Mouse (Mus musculus): Measurements from ENCODE around the gene Sec24d. TPM values are rescaled to one million over a fixed set of nuclear protein-coding genes. Genes with fewer than 3 reads are reported as not detected.

The Sec24d gene
- total RNA-seq, 2 experiments from 2014 or later = 30.4 to 33.9 TPM

- ATAC-seq (ENCODE audit: poor library complexity, severe bottlenecking) = no peak
Observed at GRCm38 (mm10) chr3:123291670-123292069, 24.4 kb downstream of the Sec24d start.

- no peak for ATAC-seq (ENCODE audit: poor library complexity, severe bottlenecking)
Observed at GRCm38 (mm10) chr3:123296654-123297053, 29.4 kb downstream of the Sec24d start.

GRCm38 (mm10) chr3:123298283-123298682, 31.0 kb downstream of the Sec24d start:
- ATAC-seq (ENCODE audit: poor library complexity, severe bottlenecking) = no peak

GRCm38 (mm10) chr3:123301521-123301920, 34.3 kb downstream of the Sec24d start:
- ATAC-seq (ENCODE audit: poor library complexity, severe bottlenecking) = no peak

- ATAC-seq (ENCODE audit: poor library complexity, severe bottlenecking) = no peak
Observed at GRCm38 (mm10) chr3:123305611-123306010, 38.4 kb downstream of the Sec24d start.

GRCm38 (mm10) chr3:123307446-123307845, 40.2 kb downstream of the Sec24d start:
- ATAC-seq (ENCODE audit: poor library complexity, severe bottlenecking) = no peak

GRCm38 (mm10) chr3:123309141-123309540, 41.9 kb downstream of the Sec24d start:
- ATAC-seq (ENCODE audit: poor library complexity, severe bottlenecking) = no peak

- ATAC-seq (ENCODE audit: poor library complexity, severe bottlenecking) = no peak
Observed at GRCm38 (mm10) chr3:123312477-123313062, 45.3 kb downstream of the Sec24d start.

- no peak for ATAC-seq (ENCODE audit: poor library complexity, severe bottlenecking)
Observed at GRCm38 (mm10) chr3:123313477-123313876, 46.2 kb downstream of the Sec24d start.

- ATAC-seq (ENCODE audit: poor library complexity, severe bottlenecking) = no peak
Observed at GRCm38 (mm10) chr3:123313920-123314614, 46.8 kb downstream of the Sec24d start.

GRCm38 (mm10) chr3:123316066-123316465, 48.8 kb downstream of the Sec24d start:
- ATAC-seq (ENCODE audit: poor library complexity, severe bottlenecking) = no peak

GRCm38 (mm10) chr3:123317081-123317480, 49.8 kb downstream of the Sec24d start:
- no peak for ATAC-seq (ENCODE audit: poor library complexity, severe bottlenecking)

- ATAC-seq (ENCODE audit: poor library complexity, severe bottlenecking) = no peak
Observed at GRCm38 (mm10) chr3:123320341-123320740, 53.1 kb downstream of the Sec24d start.

- no peak for ATAC-seq (ENCODE audit: poor library complexity, severe bottlenecking)
Observed at GRCm38 (mm10) chr3:123321612-123322011, 54.4 kb downstream of the Sec24d start.

- peak; percentile 81 for ATAC-seq (ENCODE audit: poor library complexity, severe bottlenecking)
Observed at GRCm38 (mm10) chr3:123322147-123322546, 54.9 kb downstream of the Sec24d start.

GRCm38 (mm10) chr3:123324326-123324725, 57.1 kb downstream of the Sec24d start:
- ATAC-seq (ENCODE audit: poor library complexity, severe bottlenecking) = no peak

GRCm38 (mm10) chr3:123329251-123329650, 62.0 kb downstream of the Sec24d start:
- no peak for ATAC-seq (ENCODE audit: poor library complexity, severe bottlenecking)

- no peak for ATAC-seq (ENCODE audit: poor library complexity, severe bottlenecking)
Observed at GRCm38 (mm10) chr3:123330221-123330620, 63.0 kb downstream of the Sec24d start.

- no peak for ATAC-seq (ENCODE audit: poor library complexity, severe bottlenecking)
Observed at GRCm38 (mm10) chr3:123332330-123333054, 65.2 kb downstream of the Sec24d start.

GRCm38 (mm10) chr3:123333055-123333424, 65.8 kb downstream of the Sec24d start:
- peak; percentile 38; the same call in 1 of the 2 replicates for ATAC-seq (ENCODE audit: poor library complexity, severe bottlenecking)

- ATAC-seq (ENCODE audit: poor library complexity, severe bottlenecking) = peak; percentile 53
Observed at GRCm38 (mm10) chr3:123334947-123335346, 67.7 kb downstream of the Sec24d start.

GRCm38 (mm10) chr3:123335480-123335879, 68.2 kb downstream of the Sec24d start:
- no peak for ATAC-seq (ENCODE audit: poor library complexity, severe bottlenecking)
